Mouse (Mus musculus) ovary, adult 18-20 months (tissue): Measurements from ENCODE around the gene Dnajc14.

Experiments used
- DNase-seq: peaks from one replicate; pipeline ENCODE4 v3.0.0; 2022; ENCODE audit warnings: low spot score, mixed read lengths

The Dnajc14 gene

GRCm38 (mm10) chr10:128803771-128804270, at the start of gene Dnajc14:
Gene Dnajc14 (plus strand): TSS chr10:128804062.
- peak; percentile 49 for DNase-seq

- DNase-seq: no peak
Measured at GRCm38 (mm10) chr10:128772895-128773294, 31.0 kb upstream of the Dnajc14 start.

- no peak for DNase-seq
Measured at GRCm38 (mm10) chr10:128773685-128774084, 30.2 kb upstream of the Dnajc14 start.

GRCm38 (mm10) chr10:128778441-128778840, 25.4 kb upstream of the Dnajc14 start:
- DNase-seq: no peak

GRCm38 (mm10) chr10:128779011-128779795, 24.7 kb upstream of the Dnajc14 start:
- DNase-seq: peak; percentile 75

- DNase-seq: no peak
Measured at GRCm38 (mm10) chr10:128780200-128780599, 23.7 kb upstream of the Dnajc14 start.

- DNase-seq: no peak
Measured at GRCm38 (mm10) chr10:128790398-128791124, 13.3 kb upstream of the Dnajc14 start, which contains the start of gene Mmp19. Gene Mmp19 (plus strand): TSS chr10:128790910.

GRCm38 (mm10) chr10:128792041-128792440, 11.8 kb upstream of the Dnajc14 start:
- DNase-seq: no peak

GRCm38 (mm10) chr10:128793258-128793657, 10.6 kb upstream of the Dnajc14 start:
- no peak for DNase-seq

GRCm38 (mm10) chr10:128794391-128794790, 9.5 kb upstream of the Dnajc14 start:
- no peak for DNase-seq

GRCm38 (mm10) chr10:128795581-128795980, 8.3 kb upstream of the Dnajc14 start:
- no peak for DNase-seq

GRCm38 (mm10) chr10:128798676-128799075, 5.2 kb upstream of the Dnajc14 start:
- no peak for DNase-seq

GRCm38 (mm10) chr10:128801981-128802495, 1.8 kb upstream of the Dnajc14 start:
- no peak for DNase-seq

- no peak for DNase-seq
Measured at GRCm38 (mm10) chr10:128802956-128803355, 906 bp upstream of the Dnajc14 start.

GRCm38 (mm10) chr10:128803361-128803760, 501 bp upstream of the Dnajc14 start:
- no peak for DNase-seq

GRCm38 (mm10) chr10:128804271-128805091, 619 bp downstream of the Dnajc14 start, which contains the start of gene Tmem198b:
Gene Tmem198b (minus strand): TSS chr10:128804370.
- DNase-seq: peak; percentile 39

GRCm38 (mm10) chr10:128805092-128806000, 1.5 kb downstream of the Dnajc14 start:
- peak; percentile 94 for DNase-seq

- no peak for DNase-seq
Measured at GRCm38 (mm10) chr10:128806086-128806485, 2.2 kb downstream of the Dnajc14 start.

- no peak for DNase-seq
Measured at GRCm38 (mm10) chr10:128807018-128807417, 3.2 kb downstream of the Dnajc14 start.

- no peak for DNase-seq
Measured at GRCm38 (mm10) chr10:128817033-128817432, 13.2 kb downstream of the Dnajc14 start, which contains the start of gene Sarnp. Gene Sarnp (plus strand): TSS chr10:128817333.

- DNase-seq: no peak
Measured at GRCm38 (mm10) chr10:128820217-128820616, 16.4 kb downstream of the Dnajc14 start.
